Mouse (Mus musculus) central nervous system, embryonic 18 days (tissue): ENCODE data around the gene Gm7879. TPM values are rescaled to one million over a fixed set of nuclear protein-coding genes. Genes with fewer than 3 reads are reported as not detected.

ENCODE experiments used
- polyA plus RNA-seq: library from polyadenylated mRNA; depleted of rRNA; stranded (reverse); fragments of >200 nt; gene quantifications from 2 replicates; pipeline ENCODE4 v1.2.3, GENCODE M21; 2012; rRNA removed

The Gm7879 gene
- 0.30 and 0.39 TPM in 2 replicates for polyA plus RNA-seq

DNA sequence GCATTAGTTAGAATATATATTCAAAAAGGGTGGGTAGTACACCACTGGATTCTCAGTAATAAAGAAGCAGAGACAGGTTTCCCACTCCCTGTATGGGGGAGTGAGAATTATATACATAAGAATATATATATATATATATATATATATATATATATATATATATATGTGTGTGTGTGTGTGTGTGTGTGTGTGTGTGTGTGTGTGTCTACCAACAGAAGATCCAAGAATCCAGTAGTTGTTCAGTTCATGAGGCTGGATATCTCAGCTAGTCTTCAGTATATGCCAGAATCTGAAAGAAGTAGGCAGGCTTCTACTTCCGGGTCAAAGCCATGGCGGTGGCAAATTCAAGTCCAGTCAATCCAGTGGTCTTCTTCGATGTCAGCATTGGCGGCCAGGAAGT lies at the start of gene Gm7879:
Gene Gm7879 (plus strand): TSS at position 301 of the 400 bp plus-strand sequence.

DNA sequence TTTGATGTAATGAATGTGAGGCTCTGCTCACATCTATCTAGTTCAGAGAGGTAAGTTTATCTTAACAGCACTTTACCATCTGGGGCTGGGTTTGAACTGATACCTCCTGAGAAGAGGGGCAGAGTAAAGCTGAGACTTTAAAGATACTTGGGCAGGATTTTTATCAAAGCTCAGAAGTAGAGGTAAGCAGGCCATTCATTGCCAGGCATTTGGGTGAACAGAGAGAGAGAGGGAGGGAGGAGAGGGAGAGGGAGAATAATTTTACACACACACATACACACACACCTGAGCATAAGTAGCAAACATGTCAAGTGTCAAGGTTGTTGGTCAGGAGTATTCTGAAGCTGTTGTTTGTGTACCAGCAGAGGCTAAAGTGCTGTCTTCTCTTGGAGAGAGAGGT lies 44.7 kb upstream of the Gm7879 start, which contains the start of gene Cd38:
Gene Cd38 (plus strand): TSS at position 301 of the 400 bp plus-strand sequence.

Other genes starting within 250 kb of the Gm7879 start
- gene Bst1, start 94.3 kb upstream of the Gm7879 start, polyA plus RNA-seq = 0.16 and 1.0 TPM in 2 replicates
- gene Fbxl5, start 91.5 kb upstream of the Gm7879 start, polyA plus RNA-seq = 56.0 and 58.1 TPM in 2 replicates
- 1.3 TPM in 2 replicates for gene Cd38, start 44.6 kb upstream of the Gm7879 start, polyA plus RNA-seq
- gene Fgfbp1, start 68.6 kb downstream of the Gm7879 start, polyA plus RNA-seq = 9.4 and 9.5 TPM in 2 replicates
- 14.5 and 15.4 TPM in 2 replicates for gene Prom1, start 188.9 kb downstream of the Gm7879 start, polyA plus RNA-seq